Mouse (Mus musculus): ENCODE results near the gene Ccdc57. TPM values are rescaled to one million over a fixed set of nuclear protein-coding genes. Genes with fewer than 3 reads are reported as not detected.
A peak's percentile ranks its signal among the peaks of the same experiment; 100 is the strongest.
"Not testable (repeated sequence)": the region's sequence is repeated elsewhere in the genome, so short reads cannot be mapped to it uniquely, and the experiment has no call there.

Gene Ccdc57
- polyA plus RNA-seq, 1 experiment = 12.8 TPM

DNA sequence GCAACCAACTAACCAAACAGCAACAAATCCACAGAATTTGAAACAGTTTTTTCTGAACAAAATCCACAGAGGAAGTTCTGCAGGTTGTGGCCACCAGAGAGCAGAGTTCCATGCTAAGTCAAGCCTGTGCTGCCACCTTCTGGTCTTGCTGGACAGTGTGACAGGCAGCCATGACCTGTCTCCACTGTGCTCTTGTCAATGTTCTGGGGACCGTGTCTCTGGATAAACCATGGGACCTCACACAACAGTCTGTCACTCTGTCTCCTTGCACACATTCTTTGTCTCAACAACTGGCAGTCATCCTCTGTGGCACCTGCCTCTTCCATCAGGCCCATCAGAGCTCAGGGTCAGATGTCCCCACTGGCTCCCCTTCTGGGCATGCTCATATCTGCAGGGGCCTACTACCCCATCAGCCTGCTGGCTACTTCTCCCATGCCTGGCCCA is 27.2 kb downstream of the Ccdc57 start:
- peak; percentile 40 to 81 for DNase-seq (ENCODE audit: extremely low spot score in 1 of 2, low spot score in 1 of 2)

DNA sequence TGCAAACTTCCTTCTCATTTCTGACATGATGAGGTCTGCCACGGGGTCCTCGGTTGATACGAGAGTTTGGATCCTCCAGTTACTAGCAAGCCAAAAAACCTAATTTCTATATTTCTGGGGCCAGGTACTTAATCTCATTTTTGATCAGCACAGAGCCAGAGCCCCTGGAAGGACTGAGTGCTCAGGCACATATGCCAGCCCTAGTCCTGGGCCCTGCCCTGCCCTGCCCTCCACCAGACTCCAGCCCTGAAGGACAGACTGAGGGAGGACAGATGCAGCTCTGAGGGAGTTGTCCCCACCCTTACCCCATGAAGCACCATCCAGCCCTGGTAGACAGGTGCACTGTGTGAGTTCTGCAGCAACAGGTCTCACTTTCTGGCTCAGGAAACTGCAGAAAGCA is 28.1 kb downstream of the Ccdc57 start:
- no peak for DNase-seq (ENCODE audit: extremely low spot score in 1 of 2, low spot score in 1 of 2)

DNA sequence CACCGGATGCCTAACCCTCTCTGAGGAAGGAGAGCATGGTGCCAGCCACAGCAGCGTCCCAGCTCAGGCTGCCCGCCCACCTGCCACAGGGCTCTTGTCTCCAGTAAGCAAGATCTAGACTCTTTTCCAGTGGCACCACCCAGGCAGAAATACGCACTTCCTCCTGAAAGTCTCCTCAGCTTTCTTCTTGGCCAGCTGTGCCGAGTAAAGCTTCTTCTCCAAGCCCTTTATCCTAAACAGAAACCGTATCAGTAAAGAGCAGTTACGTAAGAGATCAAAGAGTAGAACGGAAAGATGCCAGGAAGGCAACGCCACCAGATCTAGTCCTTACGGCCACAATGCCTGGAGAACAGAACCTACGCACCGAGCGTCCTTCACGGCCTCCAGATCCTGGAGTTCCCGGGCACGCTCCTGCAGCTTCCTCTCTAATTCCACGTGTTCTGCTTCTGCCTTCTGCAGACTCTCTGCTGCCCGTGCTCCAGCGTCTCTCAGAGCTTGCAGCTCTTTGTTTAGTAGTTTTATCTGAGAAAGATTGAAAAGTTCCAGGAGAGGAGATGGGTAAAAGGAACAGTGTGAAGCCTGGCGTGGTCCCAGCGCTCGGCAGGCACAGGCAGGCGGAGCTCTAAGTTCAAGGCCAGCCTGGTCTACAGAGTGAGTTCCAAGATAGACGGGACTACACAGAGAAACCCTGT is 29.4 kb downstream of the Ccdc57 start:
- peak in 1 of 2 experiments; percentile 25 for DNase-seq (ENCODE audit: extremely low spot score in 1 of 2, low spot score in 1 of 2)

DNA sequence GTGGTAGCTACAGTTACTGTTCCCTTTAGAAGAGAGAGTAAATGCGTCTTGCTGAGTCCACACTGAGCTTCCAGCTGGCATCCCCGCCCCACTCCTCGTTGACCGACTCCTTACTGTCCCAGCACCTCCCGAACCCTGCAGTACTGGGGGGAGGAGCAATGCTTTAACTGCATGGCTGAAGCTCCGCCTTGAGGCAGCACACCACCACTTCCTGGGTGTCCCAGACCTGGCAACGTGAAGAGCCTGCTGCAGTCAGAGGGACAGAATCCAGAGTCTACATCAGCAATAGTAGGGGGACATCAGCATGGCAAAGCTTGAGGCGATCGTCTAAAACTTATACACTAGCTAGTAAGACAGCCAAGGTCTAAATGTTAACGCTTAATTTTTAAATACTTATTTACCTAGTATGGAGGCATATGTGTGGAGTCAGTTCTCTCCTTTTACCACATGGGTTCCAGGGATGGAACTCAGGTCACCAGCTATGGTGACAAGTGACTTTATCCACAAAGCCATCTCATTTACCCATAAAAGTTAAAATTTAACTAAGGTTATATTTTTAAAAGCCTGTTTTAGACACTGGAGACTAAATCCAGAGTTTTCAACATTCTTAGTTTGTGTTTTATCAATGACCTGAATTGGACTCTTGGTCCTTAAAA is 30.1 kb downstream of the Ccdc57 start:
- no peak for DNase-seq (ENCODE audit: extremely low spot score in 1 of 2, low spot score in 1 of 2)

DNA sequence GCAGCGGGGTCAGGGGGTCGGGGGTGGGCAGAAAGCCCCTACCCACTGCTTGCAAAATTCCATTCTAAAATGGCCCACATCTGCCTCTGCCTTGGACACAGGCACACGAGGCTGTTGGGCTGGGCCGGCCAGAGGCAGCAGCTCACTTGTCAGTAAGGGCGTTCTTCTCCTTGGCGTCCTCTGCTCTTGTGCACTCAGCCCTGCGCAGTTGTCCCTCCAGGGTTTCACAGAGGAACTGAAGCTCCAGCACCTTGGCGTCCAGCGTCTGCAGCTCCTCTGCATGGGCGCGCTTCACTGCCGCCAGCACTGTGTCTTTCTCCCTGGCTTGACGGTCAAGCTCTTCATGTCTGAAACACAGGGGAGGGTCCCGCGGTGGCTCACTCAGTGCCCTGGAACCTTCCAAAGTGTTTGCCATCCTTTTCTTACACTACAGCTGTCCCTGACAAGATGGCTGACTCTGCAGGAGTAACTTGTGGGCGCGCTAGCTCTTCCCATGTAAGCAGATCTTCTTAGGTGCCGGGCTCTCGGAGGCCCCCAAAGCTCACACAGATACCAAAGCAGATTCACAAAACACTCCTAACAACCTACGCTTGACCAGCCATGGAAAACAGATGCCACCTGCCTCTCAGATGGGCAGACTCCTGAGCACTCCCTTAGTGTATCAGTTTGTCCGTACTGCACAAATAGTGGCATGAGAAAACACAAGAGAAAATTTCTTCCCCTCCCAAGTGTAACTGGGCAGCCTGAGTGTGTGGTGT is 30.8 kb downstream of the Ccdc57 start:
- DNase-seq (ENCODE audit: extremely low spot score in 1 of 2, low spot score in 1 of 2) = no peak

DNA sequence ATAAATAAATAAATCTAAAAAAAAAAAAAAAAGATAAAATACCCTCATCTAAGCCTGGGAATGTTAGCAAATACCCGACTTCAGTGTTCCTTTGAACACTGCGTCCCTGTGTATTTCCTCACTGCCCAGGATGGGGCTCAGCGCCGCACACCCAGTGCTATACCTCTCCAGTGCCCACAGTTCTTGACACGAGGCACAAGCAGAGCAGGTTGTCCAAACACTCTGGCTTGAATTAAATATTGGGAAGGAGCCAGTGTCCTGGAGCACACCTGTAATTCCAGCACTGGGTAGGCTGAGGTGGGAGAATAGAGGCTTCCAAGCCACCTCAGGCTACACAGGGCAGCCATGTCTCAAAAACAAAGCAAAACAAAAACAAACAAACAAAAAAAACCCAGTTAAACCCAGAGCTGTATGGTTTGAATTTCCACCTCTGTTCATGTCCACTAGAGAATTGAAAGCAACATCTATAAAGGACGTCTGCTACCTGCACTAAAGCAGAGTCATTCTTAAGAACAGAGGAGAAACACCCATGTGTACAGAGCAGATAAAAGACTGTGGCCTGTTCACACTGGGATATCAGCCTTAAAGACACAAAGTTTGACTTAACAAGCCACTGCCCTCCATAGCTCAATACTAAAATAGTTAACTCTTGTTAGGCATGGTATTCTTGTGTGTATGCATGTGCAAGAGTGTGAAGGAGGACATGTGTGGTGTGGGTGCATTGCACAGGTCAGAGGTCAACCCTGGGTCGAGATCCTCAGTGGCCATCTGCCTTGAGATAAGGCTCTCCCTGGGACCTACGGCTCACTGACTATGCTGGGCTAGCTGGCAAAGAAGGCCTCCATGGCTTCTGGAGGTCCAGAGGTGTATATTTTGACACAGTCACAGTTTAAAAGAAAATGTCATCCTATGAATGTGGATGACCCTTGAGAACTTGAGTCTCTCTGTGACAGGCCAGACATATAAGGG is 32.1 kb downstream of the Ccdc57 start:
- DNase-seq (ENCODE audit: extremely low spot score in 1 of 2, low spot score in 1 of 2) = no peak

DNA sequence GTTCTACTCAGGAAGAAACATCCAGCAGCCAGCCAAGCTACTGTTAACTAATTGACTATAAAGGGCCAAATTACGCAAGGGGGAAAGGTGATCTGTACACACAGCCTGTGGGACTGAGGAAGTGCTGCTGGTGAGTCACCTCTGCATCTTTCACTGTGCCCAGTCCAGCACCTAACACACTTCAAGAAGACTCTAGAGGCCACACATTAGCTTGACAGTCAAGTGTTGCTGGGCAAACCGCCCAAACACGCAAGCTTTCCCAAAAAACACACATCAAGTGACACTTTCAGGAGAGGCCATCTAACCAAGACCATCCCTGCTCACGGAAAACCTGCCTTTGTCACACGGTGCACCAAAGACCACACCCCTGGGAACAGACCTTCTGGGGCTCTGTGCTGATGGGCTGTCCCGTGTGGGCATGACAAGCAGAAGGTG is 34.5 kb downstream of the Ccdc57 start:
- DNase-seq (ENCODE audit: extremely low spot score in 1 of 2, low spot score in 1 of 2) = no peak

DNA sequence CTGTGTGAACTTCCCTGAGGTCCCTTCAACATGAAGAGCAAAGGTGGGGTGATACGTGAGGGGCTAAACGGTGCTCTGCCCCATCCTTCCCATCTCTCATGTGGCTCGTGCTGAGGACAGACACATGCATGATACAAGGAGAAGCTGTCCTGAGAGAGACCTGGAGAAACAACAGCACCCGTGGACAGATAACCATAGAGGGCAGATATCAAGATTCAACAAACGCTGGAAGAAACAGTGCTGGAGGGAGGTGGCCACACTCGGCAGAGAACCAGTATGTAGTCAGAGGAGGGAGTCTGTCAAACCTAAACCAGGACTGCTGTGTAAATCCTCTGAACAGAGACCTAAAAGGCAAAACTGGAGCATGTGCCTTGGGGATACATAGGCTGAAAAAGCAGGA is 37.2 kb downstream of the Ccdc57 start:
- no peak for DNase-seq (ENCODE audit: extremely low spot score in 1 of 2, low spot score in 1 of 2)

DNA sequence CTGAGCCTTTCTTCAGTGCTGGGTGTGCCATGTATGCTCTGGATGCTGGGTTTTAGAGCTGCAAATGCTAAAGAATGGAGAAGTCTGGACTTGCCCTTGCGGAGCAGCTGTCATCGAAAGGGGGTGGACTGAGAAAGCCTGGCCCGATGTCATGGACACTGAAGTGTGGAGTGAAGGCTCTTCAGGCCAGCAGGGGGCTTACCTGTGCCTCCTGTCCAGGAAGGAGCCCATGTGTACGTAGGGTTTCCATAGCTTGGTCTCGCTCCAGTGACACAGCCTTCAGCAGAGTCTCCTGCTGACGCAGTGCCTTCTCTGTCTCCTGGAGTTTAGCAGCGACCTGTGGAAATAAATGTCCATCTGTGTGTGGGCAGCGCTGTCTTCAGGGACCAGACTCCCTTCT is 38.3 kb downstream of the Ccdc57 start:
- no peak for DNase-seq (ENCODE audit: extremely low spot score in 1 of 2, low spot score in 1 of 2)

DNA sequence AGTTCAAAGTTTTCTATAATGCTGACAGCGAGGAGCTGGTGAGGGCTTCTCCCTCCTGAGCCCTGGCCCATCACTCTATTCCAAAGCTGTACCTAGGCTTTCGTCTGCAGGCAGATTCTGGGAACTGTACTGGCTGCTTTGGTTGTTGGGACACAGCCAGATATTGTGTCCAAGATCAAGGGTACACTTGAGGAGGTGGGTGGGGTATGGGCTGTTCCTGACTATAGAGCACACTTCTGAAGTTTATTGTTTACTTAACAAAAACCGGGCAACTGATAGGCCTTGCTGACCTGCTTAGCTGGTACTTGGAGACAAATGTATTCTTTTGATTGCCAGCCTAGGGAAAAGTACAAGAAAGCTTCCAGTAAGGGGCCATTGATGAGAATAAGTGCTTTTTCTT is 43.5 kb downstream of the Ccdc57 start:
- DNase-seq (ENCODE audit: extremely low spot score in 1 of 2, low spot score in 1 of 2) = no peak

DNA sequence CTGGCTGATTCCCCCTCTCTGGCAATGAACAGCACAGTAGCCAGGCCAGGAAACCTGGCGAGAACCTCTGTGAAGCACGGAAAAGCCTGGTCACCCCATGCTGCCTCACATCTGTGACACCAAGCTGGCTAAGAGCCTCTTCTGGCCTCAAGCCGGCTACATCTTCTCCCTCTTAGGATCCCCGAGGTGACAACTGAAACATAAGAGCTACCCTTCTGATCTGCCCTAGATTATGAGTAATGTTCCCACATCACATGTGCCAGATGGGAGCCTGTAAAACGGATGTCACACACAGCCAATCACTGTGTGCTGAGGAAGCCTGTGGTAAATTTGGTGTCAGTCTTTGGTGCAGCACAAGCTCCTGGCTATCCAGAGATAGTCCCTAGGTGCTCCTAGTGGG is 44.0 kb downstream of the Ccdc57 start:
- DNase-seq (ENCODE audit: extremely low spot score in 1 of 2, low spot score in 1 of 2) = peak in 1 of 2 experiments; percentile 18

DNA sequence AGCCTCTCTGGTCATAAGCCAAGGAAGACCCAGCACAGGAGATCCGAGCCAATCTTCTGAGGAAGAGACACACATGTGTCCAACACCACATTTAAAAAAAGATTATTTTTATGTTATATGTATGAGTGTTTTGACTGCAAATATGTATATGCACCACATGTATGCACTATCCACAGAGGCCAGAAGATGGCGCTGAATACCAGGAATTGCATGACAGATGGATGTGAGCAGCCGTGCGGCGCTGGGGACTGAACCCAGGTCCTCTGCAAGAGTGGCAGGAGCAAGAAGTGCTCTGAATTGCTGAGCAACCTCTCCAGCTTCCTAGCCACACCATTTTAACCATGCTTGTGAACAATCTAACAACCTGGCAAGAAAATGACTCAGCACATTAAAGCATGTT is 45.2 kb downstream of the Ccdc57 start:
- DNase-seq (ENCODE audit: extremely low spot score in 1 of 2, low spot score in 1 of 2) = no peak

DNA sequence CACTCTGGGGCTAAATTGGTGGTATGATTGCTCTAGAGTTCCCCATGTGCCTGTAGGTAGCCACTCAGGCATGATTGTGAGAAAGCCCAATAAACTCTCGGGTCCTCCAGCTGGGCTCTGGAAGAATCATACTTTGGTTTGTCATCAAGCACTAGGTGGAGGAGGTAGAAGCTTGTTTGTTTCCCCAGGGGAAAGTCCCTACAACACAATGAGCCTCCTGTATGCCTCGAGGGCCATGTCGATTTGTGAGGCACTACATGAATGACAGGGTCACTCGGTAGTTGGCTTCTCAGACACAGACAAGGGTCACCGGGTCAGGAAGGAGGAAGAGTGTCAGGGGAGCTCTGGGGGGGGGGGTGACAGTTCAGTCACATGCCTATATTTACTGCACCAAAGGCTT is 46.2 kb downstream of the Ccdc57 start:
- DNase-seq (ENCODE audit: extremely low spot score in 1 of 2, low spot score in 1 of 2) = no peak

DNA sequence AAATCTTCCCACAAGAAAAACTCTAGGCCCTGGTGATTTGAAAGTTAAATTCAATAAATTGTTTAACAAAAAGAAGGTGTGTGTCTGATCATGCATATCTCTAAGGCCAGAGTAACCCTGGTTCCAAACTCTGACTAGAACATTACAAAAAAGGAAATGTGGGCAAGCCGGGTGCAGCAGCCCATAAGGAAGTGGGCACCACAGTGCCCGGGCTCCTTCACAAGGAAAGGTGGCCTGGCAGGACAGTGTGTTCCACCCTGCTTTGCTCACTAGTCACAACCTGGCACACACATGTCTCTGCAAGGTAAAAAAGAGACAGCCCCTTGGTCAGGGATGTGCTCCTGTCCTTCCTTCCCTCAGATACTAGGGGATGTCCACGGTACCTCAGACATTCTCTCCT is 49.1 kb downstream of the Ccdc57 start:
- no peak for DNase-seq (ENCODE audit: extremely low spot score in 1 of 2, low spot score in 1 of 2)

DNA sequence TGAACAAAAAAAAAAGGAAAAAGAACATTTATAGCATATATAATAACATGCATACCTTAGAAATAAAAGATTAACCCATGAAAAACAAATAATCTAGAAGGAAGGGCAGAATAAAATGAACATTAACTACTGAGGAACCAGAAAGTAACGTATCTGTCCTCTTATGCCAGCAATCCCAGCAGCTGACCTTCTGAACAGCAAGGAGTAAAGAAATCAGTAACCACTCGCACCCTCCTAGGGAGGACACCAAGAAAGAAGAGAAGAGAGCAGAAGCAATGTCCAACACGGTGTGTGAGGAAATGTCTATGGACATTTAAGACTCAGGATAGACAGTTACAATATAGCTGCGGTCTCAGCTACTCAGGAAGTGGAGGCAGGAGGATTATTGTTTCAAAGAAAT is 49.7 kb downstream of the Ccdc57 start:
- DNase-seq (ENCODE audit: extremely low spot score in 1 of 2, low spot score in 1 of 2) = no peak

DNA sequence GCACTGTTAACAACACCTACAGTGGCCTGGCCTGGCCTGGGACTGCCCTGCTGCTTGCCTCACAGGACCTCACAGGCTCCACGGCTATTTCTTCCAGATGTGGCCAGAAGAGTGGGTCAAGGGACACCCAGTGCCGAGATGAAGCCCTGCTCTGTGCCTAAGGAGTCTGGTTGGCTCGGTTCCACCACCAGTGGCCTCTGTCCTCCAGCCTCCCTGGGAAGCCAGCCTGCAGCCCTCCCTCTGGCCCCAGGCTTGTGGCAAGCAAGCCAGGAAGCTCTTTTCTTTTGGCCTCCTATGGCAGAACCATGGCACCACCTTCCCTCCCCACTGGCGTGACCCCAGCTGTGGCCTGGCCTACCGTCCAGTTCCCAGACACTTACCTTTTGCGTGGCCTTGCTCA is 59.5 kb downstream of the Ccdc57 start:
- DNase-seq (ENCODE audit: extremely low spot score in 1 of 2, low spot score in 1 of 2) = no peak

DNA sequence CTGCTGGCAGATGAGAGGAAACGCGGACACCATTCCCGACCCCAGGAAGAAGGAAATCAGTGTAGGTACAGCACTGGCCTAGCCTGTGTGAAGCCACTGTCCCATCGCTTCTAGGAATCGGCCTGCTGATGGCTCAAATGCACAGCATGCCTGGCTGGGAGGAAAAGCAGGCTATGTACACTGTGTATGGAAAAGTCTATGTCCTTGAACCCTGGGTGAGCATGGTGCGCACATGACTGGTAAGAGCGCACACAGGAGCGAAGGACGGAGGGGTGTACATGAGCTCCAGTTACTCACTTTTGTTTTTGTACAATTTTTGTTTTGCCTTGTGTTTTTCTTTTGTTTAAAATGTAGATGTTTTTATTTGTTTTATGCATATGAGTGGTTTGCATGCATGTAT is 61.2 kb downstream of the Ccdc57 start:
- no peak for DNase-seq (ENCODE audit: extremely low spot score in 1 of 2, low spot score in 1 of 2)

DNA sequence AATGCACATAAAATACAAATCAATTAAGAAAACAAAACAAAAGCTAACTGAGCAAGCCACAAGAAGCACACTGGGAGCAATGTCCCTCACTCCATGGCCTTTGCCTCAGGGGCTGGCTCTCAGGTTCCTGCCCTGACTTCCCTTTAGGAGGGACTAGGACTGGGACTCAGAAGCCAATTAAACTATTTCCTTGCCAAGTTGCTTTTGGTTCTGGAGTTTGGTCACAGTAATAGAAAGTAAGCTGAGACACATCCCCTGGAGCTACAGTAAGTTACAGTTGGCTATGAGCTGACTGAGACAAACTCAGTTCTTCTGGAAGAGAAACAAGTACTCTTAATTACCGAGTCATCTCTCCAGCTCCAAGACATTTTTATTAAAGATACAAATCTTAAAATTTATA is 66.9 kb downstream of the Ccdc57 start:
- no peak for DNase-seq (ENCODE audit: extremely low spot score in 1 of 2, low spot score in 1 of 2)

DNA sequence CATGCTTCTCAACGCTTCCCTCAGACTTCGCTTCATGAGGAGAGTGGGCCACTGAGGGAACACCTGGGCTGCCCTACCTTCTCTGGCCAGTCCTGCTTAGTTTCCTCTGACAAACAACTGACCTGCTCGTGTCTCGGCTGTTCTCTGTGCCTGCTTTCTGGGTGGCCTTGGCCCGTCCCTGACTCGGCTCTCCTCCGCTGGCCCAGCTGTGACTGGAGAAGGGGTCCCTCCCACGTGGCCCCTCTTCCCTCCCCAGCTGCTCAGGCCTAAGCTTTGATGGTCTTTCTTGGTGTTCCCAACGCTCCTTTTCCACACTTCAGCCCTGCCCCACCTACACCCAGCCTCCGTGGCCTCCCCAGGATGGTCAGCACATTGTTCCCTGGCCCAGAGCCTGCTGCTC is 69.9 kb downstream of the Ccdc57 start:
- no peak for DNase-seq (ENCODE audit: extremely low spot score in 1 of 2, low spot score in 1 of 2)

DNA sequence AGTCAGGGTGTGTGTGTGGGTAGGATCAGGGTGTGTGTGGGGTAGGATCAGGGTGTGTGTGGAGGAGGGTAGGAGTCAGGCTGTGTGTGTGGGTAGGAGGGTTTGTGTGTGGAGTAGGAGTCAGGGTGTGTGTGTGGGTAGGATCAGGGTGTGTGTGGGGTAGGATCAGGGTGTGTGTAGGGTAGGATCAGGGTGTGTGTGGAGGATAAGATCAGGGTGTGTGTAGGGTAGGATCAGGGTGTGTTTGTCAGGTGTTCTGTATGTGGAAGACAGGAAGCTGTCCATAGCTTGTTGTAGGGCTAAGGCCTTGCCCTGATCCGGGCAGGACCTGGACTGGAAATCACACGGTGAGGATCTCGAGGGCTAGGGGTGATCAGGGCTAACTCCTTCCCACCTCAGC is 76.7 kb downstream of the Ccdc57 start:
- not testable (repeated sequence) for DNase-seq (ENCODE audit: extremely low spot score in 1 of 2, low spot score in 1 of 2)

DNA sequence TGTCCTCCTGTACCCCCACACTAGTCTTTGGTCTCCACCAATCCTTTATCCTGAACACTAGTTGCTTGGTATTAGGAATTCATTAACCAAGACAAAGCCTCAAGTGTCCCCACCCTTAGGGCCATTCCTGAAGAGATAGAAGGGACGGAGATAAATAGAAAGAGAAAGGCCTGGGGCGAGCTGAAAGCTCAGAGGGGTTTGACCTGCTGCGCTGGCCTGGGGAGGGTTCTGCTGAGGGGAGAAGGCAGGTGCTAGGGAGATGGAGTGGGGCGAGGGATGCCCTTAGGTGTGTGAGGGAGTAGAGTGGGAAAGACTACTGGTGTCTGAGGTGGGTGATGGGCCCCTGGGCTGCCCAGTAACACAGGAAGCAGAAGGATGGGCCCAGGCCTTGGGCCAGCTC is 78.9 kb downstream of the Ccdc57 start:
- no peak for DNase-seq (ENCODE audit: extremely low spot score in 1 of 2, low spot score in 1 of 2)

Data from frontal cortex, adult 2 months (tissue).